Mouse (Mus musculus) mouse embryonic stem cell (cell line): ENCODE data around the gene Gm17577.
"Not testable (repeated sequence)": the region's sequence is repeated elsewhere in the genome, so short reads cannot be mapped to it uniquely, and the experiment has no call there.

Experiments used
- in situ Hi-C, 2 experiments: fragments of 300-500 bp; cut with MboI; formaldehyde crosslinking; loops; 1 replicate in 1 of 2; 3 replicates in 1 of 2; pipeline ENCODE4 v1.14.3; 2019 to 2020; ENCODE audit warnings: low sequenced_read_pairs in 2 of 2, low pct_unique_long_range_greater_than_20kb in 1 of 2, mixed read lengths in 1 of 2; ENCODE audit not compliant: unreplicated experiment in 1 of 2

Gm17577 gene

GRCm38 (mm10) chrX:123246807-123247206 is at the start of gene Gm17577:
TSS of gene Gm17577 (minus strand) at chrX:123246907.
- in situ Hi-C loops = not testable (repeated sequence)

- in situ Hi-C loops = not testable (repeated sequence)
Observed at GRCm38 (mm10) chrX:123222381-123222780, 24.3 kb downstream of the Gm17577 start, which contains the start of gene Srsx. TSS of gene Srsx (minus strand) at chrX:123222481.
